Mouse (Mus musculus): ENCODE measurements around the gene Dll1. TPM values are rescaled to one million over a fixed set of nuclear protein-coding genes. Genes with fewer than 3 reads are reported as not detected.

The Dll1 gene
- polyA plus RNA-seq, 1 experiment = 4.7 TPM

DNA sequence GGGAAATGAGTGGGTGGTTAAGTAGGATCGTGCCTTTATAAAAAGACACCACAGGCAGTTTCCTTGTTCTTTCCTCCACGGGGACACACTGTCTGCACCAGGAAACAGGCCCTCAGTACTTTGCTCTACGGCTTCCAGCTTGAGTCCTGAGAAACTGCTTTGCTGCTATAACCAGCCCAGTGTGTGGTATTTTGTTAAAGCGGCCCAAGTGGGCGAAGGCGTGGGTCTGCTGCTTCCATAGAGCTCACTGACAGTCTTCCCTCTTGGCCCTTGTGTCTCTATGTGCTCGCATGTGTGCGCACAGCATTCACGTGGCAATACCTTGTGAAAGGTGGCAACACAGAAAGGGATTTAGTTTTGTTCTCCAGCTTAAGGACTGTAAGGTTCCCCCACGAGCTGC is 32.6 kb upstream of the Dll1 start:
- TF ChIP-seq CTCF (IDR thresholded peaks at IDR 0.05; ENCODE audit: extremely low read depth, insufficient read depth, low read length) (no peak), POLR2A (IDR thresholded peaks at IDR 0.05; ENCODE audit: extremely low read depth, insufficient read depth, low read length) (no peak)
- Histone ChIP-seq H3K4me1 (ENCODE audit: control insufficient read depth, insufficient read depth, low read length) (no peaks in the 10 kb centered on the region), H3K4me3 (ENCODE audit: insufficient read depth, low read length) (no peak overlapping the region), H3K27ac (ENCODE audit: insufficient read depth, low read length) (no peak overlapping the region)

DNA sequence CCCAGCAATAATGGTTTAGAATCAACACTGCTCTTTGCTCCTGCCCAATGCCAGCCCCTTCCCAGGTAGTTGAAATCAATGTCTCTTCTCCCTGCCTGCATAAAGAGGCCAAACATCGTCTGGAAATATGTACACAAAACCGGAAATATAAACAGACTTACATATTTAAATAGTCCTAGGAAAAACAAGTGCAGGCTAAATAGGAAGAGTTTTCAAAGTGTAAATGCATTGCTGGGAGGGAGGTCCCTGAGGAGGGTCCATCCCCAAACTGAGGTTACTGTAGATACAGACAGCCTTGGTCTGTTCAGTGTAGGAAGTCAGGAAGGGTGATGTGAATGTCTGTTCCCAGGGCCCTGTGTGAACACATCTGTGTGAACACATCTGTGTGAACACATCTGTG is 29.9 kb upstream of the Dll1 start:
- Histone ChIP-seq H3K4me3 (ENCODE audit: insufficient read depth, low read length) (no peak overlapping the region), H3K4me1 (ENCODE audit: control insufficient read depth, insufficient read depth, low read length) (no peaks in the 10 kb centered on the region), H3K27ac (ENCODE audit: insufficient read depth, low read length) (no peak overlapping the region)
- TF ChIP-seq POLR2A (IDR thresholded peaks at IDR 0.05; ENCODE audit: extremely low read depth, insufficient read depth, low read length) = no peak
- TF ChIP-seq CTCF (IDR thresholded peaks at IDR 0.05; ENCODE audit: extremely low read depth, insufficient read depth, low read length) = no peak

DNA sequence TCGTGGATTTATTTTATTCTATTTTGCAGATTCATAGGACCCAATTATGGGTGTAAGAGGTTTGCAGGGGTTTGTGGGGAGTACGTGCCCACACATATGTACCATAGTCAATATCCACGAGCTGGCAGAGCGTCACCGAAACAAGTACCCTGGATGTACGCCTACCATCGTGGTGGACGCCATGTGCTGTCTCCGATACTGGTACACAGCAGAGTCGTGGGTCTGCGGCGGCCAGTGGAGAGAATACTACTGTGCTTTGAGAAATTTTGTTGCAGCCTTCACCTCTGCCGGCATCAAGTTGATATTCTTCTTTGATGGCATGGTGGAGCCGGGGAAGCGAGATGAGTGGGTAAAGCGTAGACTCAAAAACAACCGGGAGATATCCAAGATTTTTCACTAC is 25.0 kb upstream of the Dll1 start:
- no peak for TF ChIP-seq CTCF (IDR thresholded peaks at IDR 0.05; ENCODE audit: extremely low read depth, insufficient read depth, low read length)
- no peak for TF ChIP-seq POLR2A (IDR thresholded peaks at IDR 0.05; ENCODE audit: extremely low read depth, insufficient read depth, low read length)

DNA sequence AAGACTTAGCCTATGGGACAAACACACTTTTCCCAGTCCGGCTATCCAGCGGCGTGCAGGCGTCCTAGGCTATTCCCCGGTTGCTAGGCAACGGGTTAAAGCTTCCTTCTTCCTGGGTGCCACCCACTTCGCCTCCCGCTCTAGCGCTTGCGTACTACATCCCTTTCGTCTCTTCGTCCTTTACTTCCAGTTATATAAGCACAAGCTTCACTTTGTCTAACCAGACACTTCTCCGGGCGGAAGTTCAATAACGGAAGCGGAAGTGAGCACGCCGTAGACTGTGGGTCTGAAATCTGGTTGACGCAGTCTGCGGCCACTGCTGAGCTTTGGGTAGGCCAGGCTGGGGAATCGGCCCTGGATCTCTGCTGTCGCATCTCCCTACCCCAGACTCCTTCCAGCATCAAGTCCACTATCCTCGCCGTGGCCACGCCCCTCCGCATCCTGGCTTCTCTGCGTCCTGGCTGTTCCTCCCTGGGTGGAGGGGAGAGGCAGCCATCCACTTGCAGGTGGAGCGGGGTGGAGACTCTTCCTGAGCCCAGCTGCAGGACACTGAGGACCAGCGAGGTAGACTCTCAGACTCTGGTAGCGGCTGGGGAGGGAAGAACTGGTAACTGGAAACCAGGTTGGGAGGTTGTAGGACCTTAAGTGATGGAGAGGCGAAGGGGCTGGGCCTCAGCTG is 19.5 kb upstream of the Dll1 start, which contains the start of gene Fam120b:
Gene Fam120b (plus strand): TSS at position 206 of the 679 bp plus-strand sequence.
- Histone ChIP-seq H3K4me3 (ENCODE audit: insufficient read depth, low read length) (peak within 1 kb of the TSS; percentile 86), H3K27ac (ENCODE audit: insufficient read depth, low read length) (peak within 1 kb of the TSS; percentile 55), H3K4me1 (ENCODE audit: control insufficient read depth, insufficient read depth, low read length) (peaks cover 1% of the 10 kb centered on the region; the same call in 1 of the 2 replicates)
- peak; percentile 80 for TF ChIP-seq POLR2A (IDR thresholded peaks at IDR 0.05; ENCODE audit: extremely low read depth, insufficient read depth, low read length)
- no peak for TF ChIP-seq CTCF (IDR thresholded peaks at IDR 0.05; ENCODE audit: extremely low read depth, insufficient read depth, low read length)

More for the DNA sequence above, 25.0 kb upstream of the Dll1 start:
- Histone ChIP-seq H3K27ac (ENCODE audit: insufficient read depth, low read length) (no peak overlapping the region), H3K4me3 (ENCODE audit: insufficient read depth, low read length) (no peak overlapping the region), H3K4me1 (ENCODE audit: control insufficient read depth, insufficient read depth, low read length) (peaks cover 1% of the 10 kb centered on the region; the same call in 1 of the 2 replicates)

DNA sequence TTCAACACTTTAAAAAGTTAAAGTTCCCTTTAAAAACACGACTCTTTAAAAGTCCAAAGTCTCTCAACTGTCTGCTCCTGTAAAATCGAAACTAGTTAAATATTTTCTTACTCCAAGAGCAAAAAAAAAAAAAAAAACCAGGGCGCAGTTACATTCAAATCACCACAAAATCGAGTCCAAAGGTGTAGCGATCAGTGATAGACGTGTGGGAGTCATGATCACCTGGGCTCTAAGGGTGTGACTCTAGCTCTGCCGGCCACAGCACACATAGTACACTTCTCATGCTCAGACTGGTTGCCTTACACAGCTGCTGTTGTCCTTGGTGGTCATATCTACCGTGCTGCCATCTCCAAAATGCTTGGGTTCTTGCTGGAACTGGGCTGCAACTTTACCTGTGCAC is 12.7 kb upstream of the Dll1 start:
- no peak overlapping the region for H3K4me3 ChIP-seq (ENCODE audit: insufficient read depth, low read length)
- no peak overlapping the region for H3K27ac ChIP-seq (ENCODE audit: insufficient read depth, low read length)
- no peak for TF ChIP-seq CTCF (IDR thresholded peaks at IDR 0.05; ENCODE audit: extremely low read depth, insufficient read depth, low read length)
- TF ChIP-seq POLR2A (IDR thresholded peaks at IDR 0.05; ENCODE audit: extremely low read depth, insufficient read depth, low read length) = no peak

DNA sequence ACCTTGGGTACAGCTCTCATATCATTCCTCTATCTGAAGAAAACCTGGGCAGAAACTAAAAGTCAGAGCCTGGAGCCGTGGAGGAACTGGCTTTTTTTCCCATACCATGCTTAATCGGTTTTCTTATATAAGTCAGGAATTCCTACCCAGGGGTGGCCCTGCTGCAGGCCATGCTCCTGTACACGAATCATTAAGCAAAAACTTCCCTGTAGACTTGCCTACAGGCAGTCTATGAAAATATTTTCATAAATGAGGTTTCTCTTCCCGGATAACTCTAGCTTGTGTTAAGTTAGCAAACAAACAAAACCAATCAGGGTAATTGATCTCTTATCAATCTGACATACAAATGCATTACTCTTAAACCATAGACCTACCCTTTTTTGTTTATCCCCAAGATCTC is 12.2 kb upstream of the Dll1 start:
- Histone ChIP-seq H3K4me1 (ENCODE audit: control insufficient read depth, insufficient read depth, low read length) (no peaks in the 10 kb centered on the region), H3K27ac (ENCODE audit: insufficient read depth, low read length) (no peak overlapping the region), H3K4me3 (ENCODE audit: insufficient read depth, low read length) (no peak overlapping the region)
- TF ChIP-seq POLR2A (IDR thresholded peaks at IDR 0.05; ENCODE audit: extremely low read depth, insufficient read depth, low read length) (no peak), CTCF (IDR thresholded peaks at IDR 0.05; ENCODE audit: extremely low read depth, insufficient read depth, low read length) (no peak)

More for the DNA sequence above, 12.7 kb upstream of the Dll1 start:
- no peaks in the 10 kb centered on the region for H3K4me1 ChIP-seq (ENCODE audit: control insufficient read depth, insufficient read depth, low read length)

DNA sequence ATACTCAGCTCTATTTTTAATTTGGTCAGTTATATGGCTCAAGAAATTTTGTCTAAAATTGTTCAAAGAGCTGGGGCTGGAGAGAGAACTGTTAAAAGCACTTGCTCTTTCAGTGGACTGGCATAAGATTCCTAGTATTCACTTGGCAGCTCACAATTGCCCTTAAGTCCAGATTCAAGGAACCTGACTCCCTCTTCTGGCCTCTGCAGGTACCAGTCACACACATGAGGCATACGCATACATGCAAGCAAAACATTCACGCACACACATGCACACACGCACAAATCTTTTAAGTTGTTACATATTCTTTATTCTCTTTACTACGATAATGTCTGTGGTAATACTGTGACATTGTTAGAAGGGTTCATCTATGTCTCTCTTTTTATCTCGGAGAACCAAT is 6.7 kb upstream of the Dll1 start:
- no peak for TF ChIP-seq POLR2A (IDR thresholded peaks at IDR 0.05; ENCODE audit: extremely low read depth, insufficient read depth, low read length)
- no peak for TF ChIP-seq CTCF (IDR thresholded peaks at IDR 0.05; ENCODE audit: extremely low read depth, insufficient read depth, low read length)
- Histone ChIP-seq H3K4me3 (ENCODE audit: insufficient read depth, low read length) (no peak overlapping the region), H3K27ac (ENCODE audit: insufficient read depth, low read length) (no peak overlapping the region), H3K4me1 (ENCODE audit: control insufficient read depth, insufficient read depth, low read length) (peaks cover 2% of the 10 kb centered on the region; the same call in 1 of the 2 replicates)

DNA sequence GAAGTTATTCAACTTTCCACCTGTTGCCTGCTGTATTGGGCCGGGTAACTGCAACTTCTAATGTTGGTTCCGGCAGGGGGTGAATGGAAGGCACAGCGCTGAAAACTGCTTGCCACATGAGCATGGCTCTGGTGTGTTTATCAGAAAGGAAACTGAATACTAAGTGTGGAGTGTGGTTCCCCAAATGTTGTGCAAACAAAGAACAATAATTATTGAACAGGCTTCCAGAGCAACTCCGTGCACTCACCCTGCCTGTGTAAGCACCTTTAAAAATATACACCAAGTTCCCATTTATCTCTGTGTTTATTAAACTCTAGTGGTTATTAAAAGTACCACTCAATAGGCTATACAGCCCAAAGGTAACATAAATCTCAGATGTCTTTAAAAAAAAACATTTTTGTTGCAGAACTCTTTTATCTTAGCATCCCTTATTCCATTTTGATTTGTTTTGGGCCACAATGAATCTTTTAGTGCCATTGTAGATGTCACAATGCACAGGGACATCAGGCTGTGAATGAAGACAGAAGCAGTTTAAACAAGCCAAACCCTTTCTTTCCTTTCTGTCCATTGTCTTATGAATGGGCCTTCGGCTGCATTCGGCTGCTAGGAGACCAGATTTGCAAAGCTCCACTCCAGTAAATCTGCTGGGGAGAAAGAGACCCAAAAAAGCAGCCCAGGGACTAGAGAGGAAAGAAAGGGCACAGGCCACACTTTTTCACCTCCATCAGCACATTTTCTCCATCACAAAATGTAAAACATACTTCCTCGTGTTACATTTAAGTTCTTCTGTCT is 5.4 kb upstream of the Dll1 start:
- no peak overlapping the region for H3K27ac ChIP-seq (ENCODE audit: insufficient read depth, low read length)
- no peak overlapping the region for H3K4me3 ChIP-seq (ENCODE audit: insufficient read depth, low read length)
- no peak for TF ChIP-seq CTCF (IDR thresholded peaks at IDR 0.05; ENCODE audit: extremely low read depth, insufficient read depth, low read length)
- TF ChIP-seq POLR2A (IDR thresholded peaks at IDR 0.05; ENCODE audit: extremely low read depth, insufficient read depth, low read length) = no peak
- H3K4me1 ChIP-seq (ENCODE audit: control insufficient read depth, insufficient read depth, low read length) = peaks cover 2% of the 10 kb centered on the region; the same call in 1 of the 2 replicates

DNA sequence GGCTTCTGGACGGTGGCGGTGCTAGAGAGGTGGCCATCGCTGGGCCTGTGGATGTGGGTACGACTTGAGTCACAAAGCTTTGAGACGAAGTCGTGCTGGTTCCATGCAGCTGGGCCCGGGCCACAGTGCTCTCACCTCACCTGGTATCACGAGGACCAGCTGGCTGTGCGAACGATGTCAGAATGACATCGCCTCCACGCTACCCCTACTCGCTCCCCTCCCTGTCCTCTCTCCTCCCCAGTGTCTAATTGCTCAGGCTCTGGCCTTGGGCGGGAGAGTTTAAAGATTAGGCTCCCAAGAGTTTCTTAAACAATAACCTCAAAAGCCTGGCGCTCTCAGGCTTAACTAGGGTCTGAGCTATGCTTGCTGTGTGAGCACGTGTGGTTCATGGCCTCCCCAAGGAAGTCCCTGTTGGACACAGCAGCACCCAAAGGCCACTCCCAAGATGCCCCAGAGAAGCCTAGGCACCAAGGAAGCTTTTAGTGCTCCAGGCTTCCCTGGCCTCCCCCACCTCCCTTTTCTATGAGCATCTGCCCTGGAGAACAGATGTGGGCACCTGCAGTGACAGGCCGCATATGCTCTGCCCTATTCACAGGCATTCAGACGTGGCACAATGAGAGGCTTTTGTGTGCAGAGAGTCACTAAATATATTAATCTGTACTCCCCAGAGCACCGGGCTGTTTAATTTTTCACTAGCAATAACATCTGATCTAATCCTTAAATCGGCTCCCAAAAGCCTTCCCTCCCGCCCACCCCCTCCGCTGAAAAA is 4.6 kb upstream of the Dll1 start:
- Histone ChIP-seq H3K27ac (ENCODE audit: insufficient read depth, low read length) (no peak overlapping the region), H3K4me1 (ENCODE audit: control insufficient read depth, insufficient read depth, low read length) (peaks cover 2% of the 10 kb centered on the region; the same call in 1 of the 2 replicates), H3K4me3 (ENCODE audit: insufficient read depth, low read length) (peak overlapping the region; percentile 29; the same call in 1 of the 2 replicates)
- TF ChIP-seq POLR2A (IDR thresholded peaks at IDR 0.05; ENCODE audit: extremely low read depth, insufficient read depth, low read length) (no peak), CTCF (IDR thresholded peaks at IDR 0.05; ENCODE audit: extremely low read depth, insufficient read depth, low read length) (no peak)
